Mouse (Mus musculus): ENCODE measurements around the gene Tas2r138.
"Not testable (repeated sequence)": the region's sequence is repeated elsewhere in the genome, so short reads cannot be mapped to it uniquely, and the experiment has no call there.

The Tas2r138 gene

GRCm38 (mm10) chr6:40613260-40613852 is at the start of gene Tas2r138:
TSS of gene Tas2r138 (minus strand) at chr6:40613310.
- no peak for DNase-seq (ENCODE audit: low spot score)

- DNase-seq (ENCODE audit: low spot score): no peak
Measured at GRCm38 (mm10) chr6:40660930-40661329, 47.8 kb upstream of the Tas2r138 start.

GRCm38 (mm10) chr6:40650953-40651352 is 37.8 kb upstream of the Tas2r138 start:
- DNase-seq (ENCODE audit: low spot score): no peak

- no peak for DNase-seq (ENCODE audit: low spot score)
Measured at GRCm38 (mm10) chr6:40645701-40646100, 32.6 kb upstream of the Tas2r138 start.

GRCm38 (mm10) chr6:40640710-40641538 is 27.8 kb upstream of the Tas2r138 start:
- DNase-seq (ENCODE audit: low spot score): no peak

- no peak for DNase-seq (ENCODE audit: low spot score)
Measured at GRCm38 (mm10) chr6:40637755-40638154, 24.6 kb upstream of the Tas2r138 start.

- DNase-seq (ENCODE audit: low spot score): no peak
Measured at GRCm38 (mm10) chr6:40635559-40635958, 22.4 kb upstream of the Tas2r138 start.

- DNase-seq (ENCODE audit: low spot score): no peak
Measured at GRCm38 (mm10) chr6:40634640-40635071, 21.5 kb upstream of the Tas2r138 start.

GRCm38 (mm10) chr6:40628406-40629000 is 15.4 kb upstream of the Tas2r138 start, which contains the start of gene Mgam:
TSS of gene Mgam (plus strand) at chr6:40628831.
- DNase-seq (ENCODE audit: low spot score): no peak

- no peak for DNase-seq (ENCODE audit: low spot score)
Measured at GRCm38 (mm10) chr6:40626111-40626510, 13.0 kb upstream of the Tas2r138 start.

GRCm38 (mm10) chr6:40617965-40618364 is 4.9 kb upstream of the Tas2r138 start:
- peak; percentile 17 for DNase-seq (ENCODE audit: low spot score)

GRCm38 (mm10) chr6:40610244-40610643 is 2.9 kb downstream of the Tas2r138 start:
- no peak for DNase-seq (ENCODE audit: low spot score)

- no peak for DNase-seq (ENCODE audit: low spot score)
Measured at GRCm38 (mm10) chr6:40607431-40607830, 5.7 kb downstream of the Tas2r138 start.

GRCm38 (mm10) chr6:40598546-40598945 is 14.6 kb downstream of the Tas2r138 start:
- DNase-seq (ENCODE audit: low spot score): not testable (repeated sequence)

GRCm38 (mm10) chr6:40594804-40595550 is 18.1 kb downstream of the Tas2r138 start:
- DNase-seq (ENCODE audit: low spot score): no peak

- no peak for DNase-seq (ENCODE audit: low spot score)
Measured at GRCm38 (mm10) chr6:40588346-40588745, 24.8 kb downstream of the Tas2r138 start.

- DNase-seq (ENCODE audit: low spot score): no peak
Measured at GRCm38 (mm10) chr6:40585645-40586044, 27.5 kb downstream of the Tas2r138 start, which contains the start of gene Clec5a. TSS of gene Clec5a (minus strand) at chr6:40585821.

GRCm38 (mm10) chr6:40584336-40584735 is 28.8 kb downstream of the Tas2r138 start:
- no peak for DNase-seq (ENCODE audit: low spot score)

GRCm38 (mm10) chr6:40576305-40576704 is 36.8 kb downstream of the Tas2r138 start:
- no peak for DNase-seq (ENCODE audit: low spot score)

- DNase-seq (ENCODE audit: low spot score): no peak
Measured at GRCm38 (mm10) chr6:40573618-40574017, 39.5 kb downstream of the Tas2r138 start.

GRCm38 (mm10) chr6:40569187-40569586 is 43.9 kb downstream of the Tas2r138 start, which contains the start of gene Olfr460:
TSS of gene Olfr460 (plus strand) at chr6:40569487.
- DNase-seq (ENCODE audit: low spot score): no peak
